In the genomic region with DNA sequence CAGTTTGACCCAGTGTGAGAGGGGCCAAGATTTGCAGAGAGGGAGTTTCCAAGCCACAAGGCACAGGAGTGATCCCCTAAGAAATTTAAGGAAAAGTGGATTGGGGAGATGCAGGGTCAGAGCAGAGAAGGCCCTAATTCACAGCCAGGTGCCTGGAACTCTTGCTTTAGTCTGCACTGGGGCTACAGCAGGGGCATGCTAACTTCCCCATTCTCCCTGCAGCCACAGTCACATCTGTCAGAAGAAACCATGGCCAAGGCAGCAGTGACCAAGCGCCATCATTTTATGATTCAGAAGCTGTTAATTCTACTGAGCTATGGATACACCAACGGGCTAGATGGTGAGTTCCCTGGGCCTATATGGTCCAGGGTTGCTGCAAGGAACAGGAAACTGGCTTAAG, we compare ENCODE assay signal across 10 mouse cellular contexts. TPM values are rescaled to one million over a fixed set of nuclear protein-coding genes. Genes with fewer than 3 reads are reported as not detected.
"Had no signal": no experiment of that assay in that cellular context is flagged by ENCODE, and none has a peak within 500 bp of the region (broad histone marks: within the 10 kb centered on the region; RNA-seq: fewer than 3 reads in every experiment).

No protein-coding gene starts in this region.

RNA-seq across cellular contexts. Expression of gene Raet1d, which starts 2.1 kb away (rescaled TPM):
- total RNA-seq: gastrocnemius, adult 2 months; gastrocnemius, postnatal 25 days; heart, adult 2 months; layer of hippocampus, adult 18-20 months; layer of hippocampus, adult 8-10 months; layer of hippocampus, postnatal 14 days; layer of hippocampus, postnatal 36 days; left cerebral cortex, adult 18-20 months; left cerebral cortex, postnatal 10 days; left cerebral cortex, postnatal 25 days had no signal
